Mouse (Mus musculus) heart, embryonic 15.5 days (tissue): ENCODE measurements at regions not wholly inside any gene's neighbourhood (a gene's known extent, or its start where the extent isn't known, plus 50 kb on each side); places are given as distances from the start of the nearest gene placed in this dataset.
"Not testable (repeated sequence)": the region's sequence is repeated elsewhere in the genome, so short reads cannot be mapped to it uniquely, and the experiment has no call there.

ENCODE experiments used
- ATAC-seq: fragments of 200-750 bp; cut with Nextera tagmentation; replicated peaks from 2 replicates; pipeline ENCODE4 v1.8.0; 2017; ENCODE audit warnings: low read depth, moderate TSS enrichment; ENCODE audit not compliant: insufficient number of reproducible peaks, insufficient read depth, low FRiP score
- H3K27ac ChIP-seq: fragments of 300-500 bp; sonication (generic); 2 replicates; pipeline ENCODE4 v1.5.1; 2015; ENCODE audit warnings: mild to moderate bottlenecking, inconsistent platforms
- H3K27me3 ChIP-seq: fragments of 300-500 bp; sonication (generic); 2 replicates; pipeline ENCODE4 v1.6.1; 2015; ENCODE audit warnings: inconsistent platforms
- H3K36me3 ChIP-seq: fragments of 300-500 bp; sonication (generic); 2 replicates; pipeline ENCODE4 v1.6.1; 2015; ENCODE audit warnings: mild to moderate bottlenecking, inconsistent platforms
- H3K4me1 ChIP-seq: fragments of 300-500 bp; sonication (generic); replicated peaks from 2 replicates; pipeline ENCODE4 v1.6.1; 2015; ENCODE audit warnings: inconsistent platforms
- H3K4me2 ChIP-seq: fragments of 300-500 bp; sonication (generic); 2 replicates; pipeline ENCODE4 v1.6.1; 2015; ENCODE audit warnings: inconsistent platforms, mild to moderate bottlenecking, moderate library complexity
- H3K4me3 ChIP-seq: fragments of 300-500 bp; sonication (generic); 2 replicates; pipeline ENCODE4 v1.5.1; 2015; ENCODE audit warnings: mild to moderate bottlenecking, inconsistent platforms
- H3K9ac ChIP-seq: fragments of 300-500 bp; sonication (generic); 2 replicates; pipeline ENCODE4 v1.6.1; 2015; ENCODE audit warnings: mild to moderate bottlenecking, inconsistent platforms
- H3K9me3 ChIP-seq: fragments of 300-500 bp; sonication (generic); replicated peaks from 2 replicates; pipeline ENCODE4 v1.6.1; 2016; ENCODE audit warnings: inconsistent platforms
- WGBS: fragments of 180-500 bp; shearing (Covaris S2); methylation state at CpG from one replicate; pipeline ENCODE4 v1.1.7; 2015; ENCODE audit warnings: mixed read lengths; 5-methylcytosine and 5-hydroxymethylcytosine counted together

GRCm38 (mm10) chr14:102782227-102782626, 200.2 kb downstream of the Kctd12 start:
- no peaks in the 10 kb centered on the region for H3K36me3 ChIP-seq
- H3K4me1 ChIP-seq, result no peaks in the 10 kb centered on the region
- no peak for ATAC-seq
- no peak overlapping the region for H3K9ac ChIP-seq
- H3K4me3 ChIP-seq, result no peak overlapping the region
- no peaks in the 10 kb centered on the region for H3K27me3 ChIP-seq
- no peak overlapping the region for H3K27ac ChIP-seq
- H3K9me3 ChIP-seq, result no peaks in the 10 kb centered on the region
- no peak overlapping the region for H3K4me2 ChIP-seq

DNA sequence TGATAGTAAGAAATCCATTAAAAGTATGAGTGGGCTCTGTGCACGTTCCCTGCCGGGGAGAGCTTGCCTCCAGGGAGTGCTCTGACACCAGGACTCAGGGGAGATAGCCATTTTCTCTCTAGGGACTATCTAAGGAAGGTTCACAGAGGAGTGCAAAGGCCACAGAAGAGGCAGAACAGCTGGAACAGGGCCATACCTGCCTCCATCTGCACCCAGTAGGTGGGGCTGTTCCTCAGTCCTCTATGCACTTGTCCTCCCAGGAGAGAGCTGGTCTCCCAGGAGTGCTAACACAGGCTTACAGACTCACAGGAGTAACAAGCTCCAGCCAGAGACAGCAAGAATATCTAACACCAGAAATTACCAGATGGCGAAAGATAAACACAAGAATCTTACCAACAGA, 212.7 kb downstream of the Kctd12 start:
- no peak overlapping the region for H3K9ac ChIP-seq
- H3K36me3 ChIP-seq, result no peaks in the 10 kb centered on the region
- WGBS, result 56% methylated on average over 3 of the region's 3 CpGs
- no peak overlapping the region for H3K27ac ChIP-seq
- no peak overlapping the region for H3K4me2 ChIP-seq
- no peaks in the 10 kb centered on the region for H3K9me3 ChIP-seq
- no peak overlapping the region for H3K4me3 ChIP-seq
- H3K4me1 ChIP-seq, result no peaks in the 10 kb centered on the region
- no peaks in the 10 kb centered on the region for H3K27me3 ChIP-seq
- no peak for ATAC-seq

DNA sequence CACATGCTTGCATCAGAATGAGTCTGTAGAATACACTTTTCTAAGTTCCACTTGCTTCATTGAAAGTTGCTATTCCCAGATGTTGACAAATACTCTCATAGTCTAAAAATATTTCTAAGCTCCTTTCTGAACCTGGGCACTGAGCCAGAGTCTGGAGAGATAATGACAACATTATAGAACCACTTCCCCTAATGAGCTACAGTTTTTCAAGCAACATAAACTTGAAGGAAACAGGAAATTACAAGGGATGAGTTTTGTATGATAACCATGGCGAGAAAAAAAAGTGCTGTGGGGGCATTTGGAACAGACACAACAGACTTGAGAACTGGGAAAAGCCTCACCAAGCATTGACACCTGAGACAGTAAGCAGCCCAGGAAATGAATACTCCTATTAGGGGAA, 233.8 kb downstream of the Kctd12 start:
- WGBS, result 19% methylated on average over 1 of the region's 1 CpGs
- no peaks in the 10 kb centered on the region for H3K36me3 ChIP-seq
- ATAC-seq, result no peak
- no peak overlapping the region for H3K9ac ChIP-seq
- no peak overlapping the region; the same call in 1 of the 2 replicates for H3K27ac ChIP-seq
- no peaks in the 10 kb centered on the region for H3K27me3 ChIP-seq
- no peaks in the 10 kb centered on the region for H3K9me3 ChIP-seq
- no peak overlapping the region for H3K4me2 ChIP-seq
- H3K4me3 ChIP-seq, result no peak overlapping the region
- no peaks in the 10 kb centered on the region for H3K4me1 ChIP-seq

DNA sequence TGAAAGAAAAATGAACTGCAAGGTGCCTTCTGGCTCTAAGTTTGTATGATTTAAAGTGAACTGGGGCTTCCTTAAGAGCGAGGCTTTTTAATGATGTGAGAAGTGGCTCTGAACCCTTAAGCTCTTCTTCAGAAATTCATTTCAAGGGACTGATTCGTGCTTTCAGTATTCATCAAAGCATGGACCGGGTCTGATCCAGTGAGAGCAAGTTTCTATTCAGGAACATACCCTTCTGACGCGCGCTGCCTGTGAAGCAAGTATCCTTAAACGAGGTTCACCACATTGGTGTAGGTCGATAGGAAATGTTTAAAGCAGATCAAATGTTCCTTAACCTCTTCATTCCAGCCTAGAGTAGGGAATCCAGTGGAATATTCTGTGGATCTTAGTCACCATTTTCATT, 240.1 kb downstream of the Kctd12 start:
- H3K27me3 ChIP-seq, result no peaks in the 10 kb centered on the region
- no peak overlapping the region for H3K4me3 ChIP-seq
- H3K27ac ChIP-seq, result no peak overlapping the region
- 81% methylated on average over 8 of the region's 8 CpGs for WGBS
- H3K4me2 ChIP-seq, result no peak overlapping the region
- no peaks in the 10 kb centered on the region for H3K9me3 ChIP-seq
- H3K4me1 ChIP-seq, result no peaks in the 10 kb centered on the region
- no peak for ATAC-seq
- no peak overlapping the region for H3K9ac ChIP-seq
- no peaks in the 10 kb centered on the region for H3K36me3 ChIP-seq

- no peak overlapping the region for H3K9ac ChIP-seq
- no peaks in the 10 kb centered on the region for H3K4me1 ChIP-seq
- H3K27ac ChIP-seq, result no peak overlapping the region
- no peak for ATAC-seq
- no peak overlapping the region for H3K4me2 ChIP-seq
- H3K36me3 ChIP-seq, result no peaks in the 10 kb centered on the region
- no peaks in the 10 kb centered on the region for H3K9me3 ChIP-seq
- WGBS, result 70% methylated on average over 2 of the region's 2 CpGs
- H3K27me3 ChIP-seq, result no peaks in the 10 kb centered on the region
- H3K4me3 ChIP-seq, result no peak overlapping the region
These were observed 245.8 kb downstream of the Kctd12 start for GRCm38 (mm10) chr14:102736656-102737055.

DNA sequence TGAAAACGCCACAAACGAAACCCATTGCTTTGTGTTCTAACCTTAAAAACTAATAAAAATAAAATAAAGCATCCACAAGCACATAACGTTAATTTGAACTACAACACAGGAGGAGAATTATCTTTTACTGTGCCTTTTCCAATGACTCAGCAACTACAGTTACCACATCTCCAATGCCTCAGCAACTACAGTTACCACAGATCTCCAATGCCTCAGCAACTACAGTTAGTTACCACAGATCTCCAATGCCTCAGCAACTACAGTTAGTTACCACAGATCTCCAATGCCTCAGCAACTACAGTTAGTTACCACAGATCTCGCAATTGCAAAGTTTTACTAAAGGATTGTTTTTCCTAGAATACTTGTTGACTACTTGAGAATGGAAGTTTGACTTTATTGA, 248.7 kb downstream of the Kctd12 start:
- whole genome bisulfite sequencing, result 81% methylated on average over 4 of the region's 4 CpGs
- not testable (repeated sequence) for ATAC-seq, H3K27me3 ChIP-seq, H3K4me2 ChIP-seq, H3K36me3 ChIP-seq, H3K9me3 ChIP-seq, H3K4me1 ChIP-seq, H3K4me3 ChIP-seq, H3K9ac ChIP-seq, H3K27ac ChIP-seq

- Histone ChIP-seq H3K9me3 (no peaks in the 10 kb centered on the region), H3K9ac (no peak overlapping the region), H3K27ac (no peak overlapping the region), H3K36me3 (no peaks in the 10 kb centered on the region), H3K4me3 (no peak overlapping the region), H3K27me3 (no peaks in the 10 kb centered on the region), H3K4me2 (no peak overlapping the region), H3K4me1 (no peaks in the 10 kb centered on the region)
- ATAC-seq, result no peak
- 67% methylated on average over 5 of the region's 5 CpGs for WGBS
These were observed 250.7 kb downstream of the Kctd12 start for GRCm38 (mm10) chr14:102731746-102732145.

- WGBS, result 54% methylated on average over 2 of the region's 2 CpGs
- Histone ChIP-seq H3K9me3 (no peaks in the 10 kb centered on the region), H3K4me3 (no peak overlapping the region), H3K4me1 (no peaks in the 10 kb centered on the region), H3K27me3 (no peaks in the 10 kb centered on the region), H3K36me3 (no peaks in the 10 kb centered on the region), H3K9ac (no peak overlapping the region), H3K4me2 (no peak overlapping the region), H3K27ac (no peak overlapping the region)
- no peak for ATAC-seq
These were observed 259.8 kb downstream of the Kctd12 start for GRCm38 (mm10) chr14:102722633-102723032.

- no peak overlapping the region for H3K9ac ChIP-seq
- H3K4me1 ChIP-seq, result no peaks in the 10 kb centered on the region
- ATAC-seq, result no peak
- no peaks in the 10 kb centered on the region for H3K27me3 ChIP-seq
- H3K27ac ChIP-seq, result no peak overlapping the region
- WGBS, result 50% methylated on average over 2 of the region's 2 CpGs
- H3K9me3 ChIP-seq, result no peaks in the 10 kb centered on the region
- no peak overlapping the region for H3K4me3 ChIP-seq
- no peaks in the 10 kb centered on the region for H3K36me3 ChIP-seq
- H3K4me2 ChIP-seq, result no peak overlapping the region
These were observed 263.9 kb downstream of the Kctd12 start for GRCm38 (mm10) chr14:102718558-102718957.

- no peak overlapping the region for H3K4me2 ChIP-seq
- H3K4me3 ChIP-seq, result no peak overlapping the region
- H3K27me3 ChIP-seq, result no peaks in the 10 kb centered on the region
- H3K9me3 ChIP-seq, result no peaks in the 10 kb centered on the region
- no peaks in the 10 kb centered on the region for H3K4me1 ChIP-seq
- no peaks in the 10 kb centered on the region for H3K36me3 ChIP-seq
- H3K27ac ChIP-seq, result no peak overlapping the region
- no peak overlapping the region for H3K9ac ChIP-seq
- ATAC-seq, result no peak
- WGBS, result 76% methylated on average over 1 of the region's 1 CpGs
These were observed 269.8 kb downstream of the Kctd12 start for GRCm38 (mm10) chr14:102712600-102712999.

GRCm38 (mm10) chr14:102706704-102707336, 275.6 kb downstream of the Kctd12 start:
- Histone ChIP-seq H3K4me2 (no peak overlapping the region), H3K9ac (no peak overlapping the region), H3K27ac (no peak overlapping the region), H3K36me3 (no peaks in the 10 kb centered on the region), H3K27me3 (no peaks in the 10 kb centered on the region), H3K4me1 (no peaks in the 10 kb centered on the region), H3K9me3 (no peaks in the 10 kb centered on the region), H3K4me3 (no peak overlapping the region)
- 78% methylated on average over 5 of the region's 5 CpGs for WGBS
- no peak for ATAC-seq

- Histone ChIP-seq H3K27me3 (no peaks in the 10 kb centered on the region), H3K36me3 (no peaks in the 10 kb centered on the region), H3K4me1 (no peaks in the 10 kb centered on the region), H3K4me3 (no peak overlapping the region), H3K9me3 (no peaks in the 10 kb centered on the region), H3K27ac (no peak overlapping the region), H3K9ac (no peak overlapping the region), H3K4me2 (no peak overlapping the region)
- no peak for ATAC-seq
- 72% methylated on average over 2 of the region's 2 CpGs for WGBS
These were observed 281.3 kb downstream of the Kctd12 start for GRCm38 (mm10) chr14:102701108-102701507.
